Mouse (Mus musculus) cerebellum, postnatal 25 days (tissue): ENCODE results near the gene Coa7.
"Not testable (repeated sequence)": the region's sequence is repeated elsewhere in the genome, so short reads cannot be mapped to it uniquely, and the experiment has no call there.

ENCODE experiments used
- DNase-seq, 2 experiments: peaks; one replicate each; pipeline ENCODE4 v3.0.0; 2021; ENCODE audit warnings: mixed read lengths in 2 of 2

Coa7 gene

DNA sequence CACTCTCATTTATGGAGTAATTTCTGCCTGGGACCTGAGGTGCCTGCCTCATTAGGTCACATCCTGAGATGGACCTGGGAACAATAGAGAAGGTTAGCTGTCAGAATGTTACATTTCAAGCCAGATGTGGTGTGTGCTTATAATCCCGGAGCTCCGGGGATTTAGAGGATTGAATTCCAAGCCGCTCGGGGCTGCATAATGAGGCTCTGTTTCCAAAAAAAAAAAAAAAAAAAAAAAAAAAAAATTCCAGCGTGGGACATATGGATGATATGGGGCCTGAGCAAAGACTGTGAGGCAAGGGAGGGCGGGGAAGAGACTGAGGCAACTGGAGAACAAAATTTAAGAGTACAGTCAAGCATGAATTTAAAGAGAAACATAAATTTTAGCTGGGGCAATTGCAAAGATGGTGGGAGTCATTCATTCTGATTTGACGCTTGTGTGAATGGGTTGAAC is 16.7 kb downstream of the Coa7 start:
- DNase-seq: no peak

DNA sequence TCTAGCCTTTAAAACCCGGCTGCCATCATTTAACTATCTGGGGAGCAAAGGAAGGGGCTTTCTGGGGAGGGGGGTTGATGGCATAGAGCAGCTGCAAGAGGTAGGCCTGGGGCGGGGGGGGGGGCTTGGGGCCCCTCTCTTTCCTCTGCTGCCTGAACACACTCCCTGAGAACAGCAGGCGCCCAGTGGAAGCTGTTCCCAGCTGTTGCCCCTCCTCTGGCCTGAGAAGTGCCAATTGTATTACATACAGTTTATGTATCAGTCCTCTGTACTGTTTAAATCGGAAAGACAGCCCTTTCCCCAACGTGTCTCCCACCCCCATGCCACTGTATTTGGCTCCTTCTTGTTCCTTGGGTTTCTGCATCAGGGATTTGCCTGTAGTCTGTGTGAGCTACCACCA is 17.9 kb downstream of the Coa7 start:
- no peak for DNase-seq

DNA sequence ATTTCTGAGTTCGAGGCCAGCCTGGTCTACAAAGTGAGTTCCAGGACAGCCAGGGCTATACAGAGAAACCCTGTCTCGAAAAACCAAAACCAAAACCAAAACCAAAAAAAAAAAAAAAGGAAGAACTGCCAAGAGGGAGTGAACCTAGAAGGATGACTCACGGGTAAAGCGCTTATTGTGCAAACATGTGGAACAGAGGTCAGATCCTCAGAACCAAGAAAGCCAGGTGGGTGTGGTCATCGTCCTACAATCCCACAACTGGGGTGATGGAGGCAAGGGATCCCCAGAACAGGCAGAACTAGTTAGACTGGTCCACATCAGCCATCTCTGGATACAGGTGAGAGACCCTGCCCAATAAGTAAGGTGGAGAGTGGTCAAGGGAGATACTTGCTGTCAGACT is 19.2 kb downstream of the Coa7 start:
- DNase-seq: no peak

DNA sequence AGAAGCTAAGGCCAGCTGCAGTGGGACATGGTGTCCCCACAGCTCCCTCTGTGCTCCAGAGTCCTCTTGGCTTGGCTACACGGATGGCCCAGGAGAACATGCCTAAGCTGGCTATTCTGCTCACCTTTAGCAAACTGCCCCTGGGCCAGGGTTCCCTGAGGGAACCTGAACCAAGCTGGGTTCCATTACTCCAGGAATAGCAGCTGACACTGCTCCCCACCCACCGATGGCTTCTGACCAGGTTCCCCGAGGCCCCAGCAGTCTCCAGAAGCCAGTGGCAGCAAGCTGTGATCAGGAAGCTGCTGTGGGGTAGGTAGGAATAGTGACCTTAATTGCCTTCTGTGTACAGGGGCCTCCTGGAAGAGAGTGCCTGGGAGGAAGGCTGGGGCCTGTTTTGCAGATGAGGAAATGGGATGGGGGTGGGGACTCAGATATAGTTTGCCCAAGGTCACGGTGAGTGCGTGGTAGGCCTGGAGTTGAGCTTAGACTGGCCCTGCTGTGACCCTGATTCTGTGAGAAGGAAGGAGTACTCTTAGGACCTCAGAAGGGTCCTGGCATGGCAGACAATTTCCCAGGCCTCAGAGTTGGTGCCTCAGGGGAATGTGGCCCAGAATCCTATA is 20.4 kb downstream of the Coa7 start:
- DNase-seq: no peak

DNA sequence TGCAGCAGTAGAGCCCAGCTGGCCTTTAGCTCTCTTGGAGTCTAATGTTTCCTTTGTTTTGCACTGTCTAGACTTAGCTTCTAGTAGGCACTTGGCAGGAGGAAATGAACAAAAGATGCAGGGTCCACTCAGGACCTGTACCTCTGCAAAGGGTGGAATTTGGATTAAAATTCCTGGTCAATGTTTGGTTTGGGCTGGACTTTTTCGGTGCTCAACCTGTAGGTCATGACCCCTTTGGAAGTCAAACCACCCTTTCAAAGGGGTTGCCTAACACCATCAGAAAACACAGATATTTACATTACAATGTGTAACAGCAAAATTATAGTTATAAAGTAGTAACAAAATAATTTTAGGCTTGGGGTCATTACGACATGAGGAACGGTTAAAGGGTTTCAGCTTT is 21.1 kb downstream of the Coa7 start:
- no peak for DNase-seq

DNA sequence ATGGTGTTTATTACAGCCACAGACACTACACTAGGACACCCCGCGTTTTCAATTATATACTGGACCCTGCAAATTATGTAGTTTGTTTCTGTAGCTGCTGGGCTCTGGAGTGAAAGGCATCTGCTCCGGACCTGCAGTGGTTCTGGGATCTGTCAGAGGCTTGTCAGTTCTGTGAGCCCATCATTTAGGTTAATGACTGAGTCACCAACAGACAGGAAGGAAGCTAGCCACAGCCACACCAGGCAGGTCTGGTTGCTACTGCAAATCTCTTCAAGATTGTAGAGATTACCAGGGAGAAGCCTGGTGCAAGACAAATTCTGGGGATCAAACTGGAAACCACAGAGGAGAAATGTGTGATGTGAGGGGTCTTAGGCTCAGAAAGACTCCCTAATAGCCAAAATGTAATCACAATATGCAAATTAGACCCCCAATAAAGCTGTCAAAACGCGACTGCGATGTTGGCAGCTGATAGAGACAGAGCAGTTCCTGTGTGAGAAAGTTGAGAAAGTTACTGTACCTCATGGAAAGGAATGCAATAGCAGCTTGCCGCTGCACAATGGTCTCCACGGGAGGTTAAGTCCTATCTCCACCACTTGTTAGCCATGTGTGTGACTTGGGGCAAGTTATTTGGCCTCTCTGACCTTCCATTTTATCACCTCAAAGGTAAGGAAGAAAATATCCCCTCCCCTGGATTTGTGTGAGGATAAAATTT is 22.1 kb downstream of the Coa7 start:
- no peak for DNase-seq

DNA sequence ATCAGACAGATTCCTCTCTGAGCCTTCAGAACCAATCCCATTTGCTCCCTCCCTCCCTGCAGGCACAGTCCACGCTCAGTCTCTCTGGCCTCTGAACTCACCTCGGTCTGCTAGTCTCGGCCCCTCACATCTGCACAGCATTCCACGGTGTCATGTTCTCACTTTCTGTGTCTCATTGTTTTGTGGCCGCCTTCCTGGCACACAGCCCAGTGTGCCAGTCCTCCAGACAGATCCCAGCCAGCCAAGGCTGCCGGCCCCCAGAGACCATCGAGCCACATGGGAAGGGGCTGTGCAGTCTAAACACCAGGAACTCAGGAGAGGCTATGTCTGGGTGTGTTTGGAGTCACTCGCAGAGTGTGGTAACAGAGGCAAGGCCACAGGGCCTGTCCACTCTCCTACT is 22.9 kb downstream of the Coa7 start:
- DNase-seq: peak in 1 of 2 experiments; percentile 25

DNA sequence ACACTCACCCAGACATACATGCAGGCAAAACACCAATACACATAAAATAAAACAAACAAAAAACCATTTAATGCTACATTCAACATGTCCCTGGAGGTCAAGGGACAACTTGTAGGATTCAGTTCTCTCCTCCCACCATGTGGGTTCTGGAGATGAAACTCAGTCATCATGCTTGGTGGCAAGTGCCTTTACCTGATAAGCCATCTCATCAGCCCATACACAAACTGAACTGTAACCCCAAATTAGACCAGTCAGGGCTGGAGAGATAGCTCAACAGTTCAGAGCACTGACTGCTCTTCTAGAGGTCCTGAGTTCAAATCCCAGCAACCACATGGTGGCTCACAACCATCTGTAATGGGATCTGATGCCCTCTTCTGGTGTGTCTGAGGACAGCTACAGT is 25.7 kb downstream of the Coa7 start:
- DNase-seq: not testable (repeated sequence)

DNA sequence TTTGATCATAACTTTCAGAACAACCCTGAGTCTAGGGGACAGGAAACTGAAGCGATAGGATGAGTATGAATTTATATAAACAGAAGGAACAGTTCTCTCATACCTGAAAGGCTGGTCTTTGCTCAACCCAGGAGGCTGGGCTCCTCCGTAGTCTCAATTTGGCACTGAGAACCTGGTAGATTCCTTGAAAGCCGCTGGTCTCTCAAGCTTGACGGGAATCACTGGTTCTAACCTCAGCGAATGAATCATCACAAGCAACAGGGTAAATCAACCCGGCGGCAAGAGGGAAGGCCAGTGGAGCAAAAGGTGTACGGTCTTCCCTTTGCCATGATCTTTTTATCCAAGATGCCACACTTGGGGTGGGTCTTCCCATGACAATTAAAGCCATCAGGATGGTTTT is 29.5 kb downstream of the Coa7 start:
- DNase-seq: no peak

DNA sequence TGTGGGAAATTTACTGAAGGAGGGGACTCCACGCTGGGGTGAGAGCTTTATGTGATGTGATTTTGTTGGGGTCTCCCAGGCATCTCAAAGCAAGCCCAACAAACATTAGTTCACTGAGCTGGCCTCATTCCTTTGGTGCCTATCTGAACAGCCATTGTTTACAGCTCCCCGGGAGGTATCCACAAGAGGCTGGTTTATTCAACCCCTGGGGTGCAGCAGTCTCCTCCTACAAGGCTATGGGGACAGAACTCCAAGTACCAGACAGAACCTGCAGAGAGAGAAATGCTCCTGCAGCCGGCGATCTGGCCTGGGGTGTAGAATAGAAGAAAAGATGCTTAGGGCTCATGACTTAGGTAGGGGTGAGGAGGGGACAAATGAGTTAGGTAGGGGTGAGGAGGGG is 30.6 kb downstream of the Coa7 start:
- no peak for DNase-seq

DNA sequence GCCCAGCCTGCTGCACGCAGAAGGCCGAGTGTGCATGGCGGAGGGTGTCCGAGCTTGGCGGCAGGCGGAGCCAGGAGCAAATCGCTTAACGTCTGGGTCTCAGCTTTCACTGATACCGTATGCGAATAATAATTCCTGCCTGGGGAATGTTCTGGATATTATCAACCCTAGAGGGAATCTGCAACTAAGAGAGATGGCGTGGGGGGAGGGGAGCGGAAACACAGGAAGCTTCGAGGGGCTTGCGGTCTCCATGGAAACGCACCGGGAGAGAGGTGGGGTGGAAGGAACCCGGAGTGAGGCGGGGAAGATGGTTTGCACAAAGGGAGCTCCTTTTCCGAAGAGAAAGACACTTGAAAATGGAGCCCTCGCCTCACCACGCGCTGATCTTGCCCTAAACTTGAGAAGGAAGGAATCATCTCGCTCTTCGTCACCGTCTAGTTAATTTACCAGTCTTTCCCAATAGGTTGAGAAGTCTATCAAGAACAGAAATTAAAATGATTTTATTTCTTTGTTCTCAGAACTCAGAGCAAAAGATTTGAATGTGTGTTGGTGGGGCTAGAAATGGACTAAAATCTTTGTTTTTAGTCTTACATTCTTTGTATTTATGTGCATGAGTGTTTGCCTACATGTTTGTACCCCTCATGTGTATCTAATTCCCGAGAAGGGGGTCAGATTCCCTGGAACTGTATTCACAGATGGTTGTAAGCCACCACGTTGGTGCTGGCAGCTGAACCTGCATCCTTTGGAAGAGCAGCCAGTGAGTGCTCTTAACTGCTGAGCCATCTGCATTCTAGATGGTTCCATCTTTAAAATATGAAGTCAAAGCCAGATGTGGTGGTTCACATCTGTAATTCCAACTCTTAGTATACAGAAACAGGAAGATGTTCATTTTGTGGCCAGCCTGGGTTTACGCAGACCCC is 32.5 kb downstream of the Coa7 start:
- DNase-seq: peak; percentile 36 to 46

DNA sequence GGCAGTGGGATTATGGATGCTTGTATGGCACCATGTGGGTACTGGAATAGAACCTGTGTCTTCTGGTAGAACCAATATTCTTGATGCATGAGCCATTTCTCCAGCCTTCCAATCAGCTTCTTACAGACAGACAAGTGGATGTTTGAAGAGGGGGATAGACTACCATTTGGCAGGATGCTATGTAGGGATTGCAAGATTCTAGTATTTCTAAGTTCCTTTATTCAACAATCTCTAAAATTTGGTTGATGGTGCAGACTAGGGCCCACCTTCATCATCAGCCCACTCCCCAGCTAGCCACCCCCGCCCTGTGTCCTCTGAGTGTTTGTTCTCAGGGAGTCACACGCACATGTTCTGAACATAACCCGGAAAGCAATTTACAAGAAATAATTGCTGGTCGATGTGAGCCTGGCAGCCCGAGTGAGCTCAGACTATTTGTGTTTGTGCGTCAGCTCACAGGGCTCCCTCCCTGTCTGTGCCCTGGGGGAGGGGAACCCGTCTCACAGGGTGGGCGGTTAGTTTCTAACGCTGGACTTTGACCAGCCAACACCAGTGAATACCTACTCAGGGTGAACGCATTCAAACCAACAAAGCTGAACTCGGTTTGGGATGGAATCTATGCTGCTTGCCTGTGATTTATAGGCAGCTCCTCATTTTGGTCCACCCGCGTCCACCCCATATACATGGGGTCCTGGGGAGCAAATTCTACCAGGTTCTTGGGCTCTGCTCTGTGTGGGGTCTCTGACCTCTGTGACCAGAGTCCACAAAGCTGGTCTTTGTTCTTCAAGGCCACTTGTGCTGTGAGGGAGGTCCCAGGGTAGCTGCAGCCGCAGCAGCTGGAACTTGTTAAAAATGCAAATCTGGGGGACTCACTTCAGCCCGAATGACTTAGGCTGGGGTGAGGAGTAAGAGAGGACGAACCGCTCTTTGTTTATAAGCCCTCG is 34.7 kb downstream of the Coa7 start:
- DNase-seq: no peak

DNA sequence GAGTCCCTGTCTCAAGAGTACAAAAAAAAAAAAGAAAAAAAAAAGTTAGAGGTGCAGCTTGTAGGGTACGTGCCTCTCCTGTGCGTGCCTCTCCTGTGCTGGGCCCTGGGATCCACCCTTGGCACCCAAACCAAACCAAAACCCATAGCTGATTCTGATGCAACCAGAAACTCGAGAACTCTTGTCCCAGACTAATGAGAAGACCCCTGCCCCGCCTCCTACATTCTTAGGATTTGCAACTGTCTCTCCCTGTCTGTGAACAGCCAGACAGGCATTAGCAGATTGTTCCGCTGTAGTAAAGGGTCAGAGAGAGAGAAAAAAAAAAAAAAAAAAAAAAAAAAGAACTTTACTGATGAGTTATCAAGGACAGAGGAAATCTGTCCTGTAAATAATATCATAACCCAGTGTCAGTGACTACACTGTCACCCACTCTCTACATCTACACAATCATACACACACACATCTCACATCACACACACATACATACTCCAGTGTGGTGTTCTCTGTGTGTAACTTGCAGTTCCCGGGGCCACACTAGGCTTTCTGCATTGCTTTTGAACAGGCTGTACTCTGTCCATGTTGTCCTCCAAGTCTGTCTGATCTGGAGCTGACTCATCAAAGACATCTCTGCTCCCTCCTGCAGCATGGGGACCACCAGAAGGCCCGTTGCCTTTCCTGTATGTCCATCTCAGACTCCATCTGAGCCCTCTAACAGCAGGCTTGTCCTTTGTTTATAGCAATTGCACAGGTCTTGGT is 35.6 kb downstream of the Coa7 start:
- DNase-seq: no peak

DNA sequence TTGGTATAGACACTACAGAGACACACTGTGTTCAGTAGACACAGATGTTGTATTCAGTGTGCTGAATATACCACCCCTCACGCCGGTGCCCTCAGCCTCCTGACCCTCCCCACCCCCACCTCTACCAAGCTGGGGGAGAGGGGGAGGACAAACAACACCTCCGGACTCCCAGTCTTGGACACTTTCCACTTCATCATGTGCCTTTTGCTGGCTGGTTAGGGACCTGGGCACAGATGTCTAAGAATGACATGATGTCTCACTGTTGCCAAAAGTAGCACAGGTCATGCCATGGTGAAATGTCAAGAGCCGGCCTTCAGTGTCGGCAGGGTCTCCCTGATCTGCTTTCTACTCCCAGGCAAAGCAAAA is 36.2 kb downstream of the Coa7 start:
- no peak for DNase-seq

DNA sequence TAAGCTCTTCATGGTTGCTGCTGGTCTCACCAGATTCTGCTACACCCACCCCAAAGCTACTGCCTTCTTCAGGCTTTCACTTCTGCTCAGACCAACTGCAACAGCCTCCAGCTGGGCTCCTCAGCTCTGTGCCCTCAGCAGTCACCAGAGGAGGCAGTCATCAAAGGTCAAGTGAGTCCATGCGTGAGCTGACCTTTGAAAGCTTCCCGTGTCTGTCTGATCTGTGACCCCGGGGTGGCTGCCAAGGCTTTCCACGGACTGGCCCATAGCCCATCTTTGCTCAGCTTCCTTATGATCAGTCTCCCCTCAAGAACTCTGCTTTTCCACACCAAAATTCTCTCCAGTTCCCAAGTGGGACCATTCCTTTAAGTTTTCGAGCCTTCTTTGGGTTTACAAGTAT is 41.3 kb downstream of the Coa7 start:
- DNase-seq: no peak

DNA sequence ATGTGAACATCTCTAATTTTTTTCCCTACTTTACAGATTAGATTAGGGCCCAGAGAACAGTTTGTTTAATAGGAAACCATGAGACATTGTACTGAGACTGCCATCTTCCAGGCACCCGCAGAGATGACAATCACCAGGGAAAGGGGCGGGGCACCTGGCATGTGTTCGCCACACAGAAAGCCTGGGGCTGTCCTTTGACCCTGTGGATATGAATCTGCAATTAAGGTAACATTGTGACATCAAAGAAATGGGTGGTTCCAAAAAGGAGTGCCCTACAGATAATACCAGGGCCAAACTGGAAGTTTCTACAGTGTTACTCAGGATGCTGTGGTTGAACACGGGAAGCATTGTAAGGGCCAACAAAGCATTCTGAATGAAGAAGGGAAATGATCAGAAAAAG is 42.5 kb downstream of the Coa7 start:
- DNase-seq: no peak

DNA sequence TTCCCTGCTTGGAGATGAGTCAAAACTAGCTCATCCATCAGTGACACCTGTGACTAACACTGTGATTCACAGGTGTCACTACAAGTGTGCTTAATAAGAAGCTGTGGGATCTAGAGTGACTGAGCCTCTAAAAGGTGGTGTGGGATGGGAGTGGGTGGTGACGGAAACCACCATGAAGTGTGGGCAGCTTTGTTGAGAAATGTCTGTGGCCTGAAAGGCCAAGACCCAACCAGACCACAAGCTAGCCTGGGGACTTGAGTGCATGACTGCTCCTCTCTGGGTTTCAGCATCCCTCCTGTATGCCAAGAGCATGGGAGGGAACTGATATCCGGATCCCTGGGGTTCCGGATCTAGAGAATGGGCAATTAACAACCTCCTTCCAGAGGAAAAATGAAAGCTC is 43.5 kb downstream of the Coa7 start:
- no peak for DNase-seq

DNA sequence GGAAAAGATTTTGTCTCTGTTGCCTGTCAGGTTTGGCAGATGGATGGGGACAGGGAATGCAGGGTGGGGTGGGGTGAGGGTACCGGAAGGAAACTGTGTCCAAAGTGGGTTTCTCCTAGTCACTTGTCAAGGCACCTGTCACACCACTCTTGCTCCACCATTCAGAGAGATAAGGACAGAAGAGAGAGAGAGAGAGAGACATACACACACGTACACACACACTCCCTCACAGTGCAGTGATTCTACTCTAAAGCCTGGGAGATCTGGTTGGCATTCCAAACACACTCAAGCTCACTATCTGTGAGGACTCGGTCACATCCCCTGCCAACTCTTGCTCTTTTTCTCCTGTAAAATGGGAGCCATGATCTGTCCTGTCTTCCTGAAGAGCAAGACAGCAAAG is 44.2 kb downstream of the Coa7 start:
- DNase-seq: no peak

DNA sequence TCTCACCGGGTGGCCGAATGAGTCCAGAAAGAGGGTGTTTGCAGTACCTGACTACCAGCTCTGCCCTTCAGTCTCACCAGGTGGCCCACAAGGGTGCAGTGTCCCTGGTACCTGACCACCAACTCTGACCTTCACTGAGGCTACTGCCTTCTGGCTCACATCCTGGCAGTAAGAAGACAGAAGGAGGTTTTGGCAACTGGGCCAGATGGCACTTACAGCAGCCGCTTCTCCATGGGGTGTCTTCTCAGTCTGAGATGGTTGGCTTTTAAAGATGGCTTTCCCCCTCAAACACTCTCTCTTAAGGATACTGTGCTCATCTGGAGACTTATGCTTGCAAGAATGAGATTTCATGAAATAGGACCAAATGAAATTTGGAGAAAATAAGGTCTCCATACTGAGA is 51.5 kb downstream of the Coa7 start:
- peak in 1 of 2 experiments; percentile 11 for DNase-seq

DNA sequence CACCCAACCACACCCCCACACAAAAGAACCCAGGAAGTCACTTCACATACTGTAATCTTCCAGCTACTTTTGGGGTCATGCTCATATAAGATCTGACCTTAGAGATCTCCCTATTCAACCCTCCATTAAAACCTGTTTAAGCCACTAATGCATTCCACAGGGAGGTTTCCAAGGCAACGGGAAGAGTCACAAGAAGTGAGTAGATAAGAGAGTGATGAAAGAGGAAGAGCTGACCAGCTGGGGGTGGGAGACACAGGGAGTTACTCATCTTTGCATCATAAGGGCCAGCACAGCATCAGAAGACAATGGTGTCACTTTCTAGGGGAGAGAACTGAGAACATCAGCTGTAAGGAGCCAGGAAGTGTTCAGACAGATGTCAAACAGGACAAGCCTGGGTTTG is 52.2 kb downstream of the Coa7 start:
- no peak for DNase-seq

DNA sequence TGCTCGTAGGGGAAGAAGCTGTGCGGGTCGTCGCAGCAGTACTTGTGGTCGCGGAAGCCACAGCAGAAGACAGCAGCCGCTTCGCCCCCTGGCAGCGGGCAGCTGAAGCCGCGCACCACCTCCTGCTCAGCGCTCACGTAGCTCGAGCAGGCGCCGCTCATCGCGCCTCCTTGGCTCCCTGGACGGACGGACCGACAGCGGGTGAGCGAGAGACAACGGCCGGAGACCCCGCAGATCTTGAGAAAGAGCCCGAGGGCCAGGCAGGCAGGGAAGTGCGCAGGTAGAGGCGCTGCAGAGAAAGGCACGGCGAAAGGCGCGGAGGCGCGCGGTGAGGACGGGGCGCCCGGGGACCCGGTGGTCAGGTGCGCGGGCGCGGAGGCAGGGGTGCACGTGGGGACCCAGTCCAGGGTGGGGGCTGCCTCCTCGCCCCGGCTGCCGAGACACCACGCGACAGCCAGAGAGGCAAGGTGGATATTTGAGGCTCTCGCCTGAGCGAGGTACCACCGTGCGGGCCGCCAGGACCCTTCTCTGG is 55.3 kb downstream of the Coa7 start, which contains the start of gene Shisal2a:
Gene Shisal2a, minus strand, starts transcription at position 167 of the 532 bp plus-strand sequence.
- peak in 1 of 2 experiments; percentile 14 for DNase-seq
